Mouse (Mus musculus) hindbrain, embryonic 10.5 days (tissue): Measurements from ENCODE around the gene Prkag2. TPM values are rescaled to one million over a fixed set of nuclear protein-coding genes. Genes with fewer than 3 reads are reported as not detected.
A peak's percentile ranks its signal among the peaks of the same experiment; 100 is the strongest.

Experiments used
- DNase-seq: peaks from one replicate; pipeline ENCODE4 v3.0.0-alpha.2; 2017; ENCODE audit warnings: low spot score
- H3K27ac ChIP-seq: fragments of 300-500 bp; sonication (generic); 2 replicates; pipeline ENCODE4 v1.5.1; 2016; ENCODE audit warnings: mild to moderate bottlenecking, moderate library complexity
- H3K27me3 ChIP-seq: fragments of 300-500 bp; sonication (generic); 2 replicates; pipeline ENCODE4 v1.6.1; 2016; ENCODE audit warnings: mild to moderate bottlenecking; ENCODE audit not compliant: poor library complexity, insufficient read depth, severe bottlenecking
- H3K36me3 ChIP-seq: fragments of 300-500 bp; sonication (generic); 2 replicates; pipeline ENCODE4 v1.6.1; 2016; ENCODE audit warnings: mild to moderate bottlenecking, moderate library complexity
- H3K4me1 ChIP-seq: fragments of 300-500 bp; sonication (generic); replicated peaks from 2 replicates; pipeline ENCODE4 v1.6.1; 2016; ENCODE audit warnings: mild to moderate bottlenecking
- H3K4me3 ChIP-seq: fragments of 300-500 bp; sonication (generic); 2 replicates; pipeline ENCODE4 v1.5.1; 2016; ENCODE audit warnings: mild to moderate bottlenecking, moderate library complexity
- H3K9me3 ChIP-seq: fragments of 300-500 bp; sonication (generic); 2 replicates; pipeline ENCODE4 v1.6.1; 2016; ENCODE audit warnings: mild to moderate bottlenecking, moderate library complexity
- WGBS: fragments of 180-500 bp; shearing (Covaris S2); methylation state at CpG from one replicate; pipeline ENCODE4 v1.1.7; 2016; 5-methylcytosine and 5-hydroxymethylcytosine counted together
- polyA plus RNA-seq: library from polyadenylated mRNA; unstranded; fragments of >200 nt; fragmentation: Nextera tagmentation; extraction: Ambion mirVana; gene quantifications from 2 replicates; pipeline ENCODE4 v1.2.1, GENCODE M21; 2016

Gene Prkag2
- polyA plus RNA-seq, 1 experiment from 2014 or later, result 46.3 TPM

DNA sequence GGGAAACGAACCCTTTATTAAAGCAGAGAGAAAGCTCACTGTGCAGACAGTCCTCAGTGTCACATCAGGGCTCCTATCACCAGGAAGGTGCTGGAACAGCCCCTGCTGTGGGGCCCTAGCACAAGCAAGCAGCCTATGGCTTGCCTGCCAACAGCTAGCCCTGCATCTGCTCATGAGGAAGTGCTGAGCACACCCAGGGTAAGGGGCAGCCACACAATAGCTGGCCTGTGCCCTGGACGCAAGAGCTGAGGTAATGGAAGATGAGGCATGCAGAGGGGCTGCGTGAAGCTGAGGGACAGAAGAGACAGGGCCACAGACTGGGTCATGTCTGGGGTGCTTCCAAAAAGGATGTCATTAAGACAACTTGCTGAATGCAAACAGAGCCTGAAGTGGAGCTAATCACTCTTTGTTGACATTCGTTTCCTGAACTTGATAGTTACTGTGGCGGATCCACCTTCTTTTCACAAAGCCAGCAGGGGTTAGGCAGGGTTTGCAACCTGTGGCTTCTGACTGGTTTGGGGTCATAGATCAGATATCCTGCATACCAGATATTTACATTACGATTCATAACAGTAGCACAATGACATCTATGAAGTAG lies 94.8 kb downstream of the Prkag2 start:
- no peak for DNase-seq
- WGBS, result 23% methylated on average over 6 of the region's 6 CpGs
- peak overlapping the region; percentile 59; the same call in 1 of the 2 replicates for H3K27ac ChIP-seq
- H3K27me3 ChIP-seq, result peaks cover 31% of the 10 kb centered on the region
- peaks cover 52% of the 10 kb centered on the region for H3K4me1 ChIP-seq
- H3K4me3 ChIP-seq, result no peak overlapping the region
- H3K36me3 ChIP-seq, result no peaks in the 10 kb centered on the region
- no peaks in the 10 kb centered on the region for H3K9me3 ChIP-seq

- Histone ChIP-seq H3K4me3 (no peak overlapping the region), H3K27ac (no peak overlapping the region), H3K27me3 (no peaks in the 10 kb centered on the region), H3K9me3 (no peaks in the 10 kb centered on the region), H3K4me1 (peaks cover 48% of the 10 kb centered on the region), H3K36me3 (no peaks in the 10 kb centered on the region)
- WGBS, result 64% methylated on average over 8 of the region's 8 CpGs
- DNase-seq, result no peak
Observed at GRCm38 (mm10) chr5:25001391-25001794, 99.0 kb downstream of the Prkag2 start.

DNA sequence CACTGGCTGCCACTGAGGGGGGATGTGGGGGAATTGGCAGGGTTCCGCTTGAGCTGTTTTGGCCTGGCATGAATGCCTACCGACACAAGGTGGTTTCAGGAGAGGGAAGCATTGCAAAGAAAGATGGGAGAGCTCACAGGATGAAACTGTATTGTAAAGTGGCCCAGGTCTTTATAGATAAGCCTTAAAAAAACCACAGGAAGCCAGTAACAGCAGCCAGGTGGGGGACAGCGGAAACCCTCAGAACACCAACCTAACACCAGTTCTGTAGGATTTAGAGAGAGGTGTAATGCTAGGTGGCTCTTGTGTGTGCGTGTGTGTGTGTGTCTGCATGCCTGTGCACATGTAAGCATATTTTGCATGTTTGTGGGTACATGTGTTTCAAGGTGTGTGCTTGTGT lies 101.1 kb downstream of the Prkag2 start:
- 72% methylated on average over 4 of the region's 4 CpGs for WGBS
- no peaks in the 10 kb centered on the region for H3K9me3 ChIP-seq
- H3K4me1 ChIP-seq, result peaks cover 45% of the 10 kb centered on the region
- no peak for DNase-seq
- H3K27me3 ChIP-seq, result no peaks in the 10 kb centered on the region
- H3K27ac ChIP-seq, result no peak overlapping the region
- no peaks in the 10 kb centered on the region for H3K36me3 ChIP-seq
- H3K4me3 ChIP-seq, result no peak overlapping the region

- Histone ChIP-seq H3K4me3 (no peak overlapping the region), H3K27me3 (no peaks in the 10 kb centered on the region), H3K4me1 (peaks cover 42% of the 10 kb centered on the region), H3K36me3 (no peaks in the 10 kb centered on the region), H3K27ac (peak overlapping the region; percentile 40; the same call in 1 of the 2 replicates), H3K9me3 (no peaks in the 10 kb centered on the region)
- WGBS, result 72% methylated on average over 13 of the region's 13 CpGs
- DNase-seq, result no peak
Observed at GRCm38 (mm10) chr5:24995576-24996100, 104.8 kb downstream of the Prkag2 start.

- H3K36me3 ChIP-seq, result no peaks in the 10 kb centered on the region
- H3K27me3 ChIP-seq, result no peaks in the 10 kb centered on the region
- WGBS, result 79% methylated on average over 3 of the region's 3 CpGs
- DNase-seq, result no peak
- H3K9me3 ChIP-seq, result no peaks in the 10 kb centered on the region
- H3K4me3 ChIP-seq, result no peak overlapping the region
- no peak overlapping the region for H3K27ac ChIP-seq
- peaks cover 28% of the 10 kb centered on the region for H3K4me1 ChIP-seq
Observed at GRCm38 (mm10) chr5:24993190-24993589, 107.3 kb downstream of the Prkag2 start.

- no peak for DNase-seq
- Histone ChIP-seq H3K9me3 (no peaks in the 10 kb centered on the region), H3K27me3 (no peaks in the 10 kb centered on the region), H3K36me3 (no peaks in the 10 kb centered on the region), H3K27ac (no peak overlapping the region), H3K4me3 (no peak overlapping the region), H3K4me1 (peaks cover 35% of the 10 kb centered on the region)
- 68% methylated on average over 1 of the region's 1 CpGs for WGBS
Observed at GRCm38 (mm10) chr5:24991575-24991974, 108.9 kb downstream of the Prkag2 start.

DNA sequence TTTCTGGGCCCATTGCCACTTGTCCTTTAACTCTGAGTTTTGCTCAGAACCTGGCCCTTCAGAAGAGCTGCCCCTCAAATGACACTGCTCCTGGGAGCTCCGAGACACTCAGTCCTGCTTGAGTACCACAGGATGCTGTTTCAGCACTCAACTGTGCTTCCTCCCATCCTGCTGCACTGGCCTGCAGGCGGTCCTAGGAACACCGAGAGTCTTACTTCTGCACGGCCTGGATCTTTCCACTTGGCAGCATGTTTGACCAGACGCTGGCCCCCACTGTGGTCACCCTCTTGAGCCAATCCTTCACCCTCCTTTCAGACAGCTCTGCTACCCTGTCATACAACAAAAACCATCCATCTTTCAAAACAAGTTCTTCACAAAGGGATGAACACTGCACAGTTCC lies 110.0 kb downstream of the Prkag2 start:
- no peak overlapping the region for H3K27ac ChIP-seq

GRCm38 (mm10) chr5:24989683-24990082 lies 110.8 kb downstream of the Prkag2 start:
- H3K9me3 ChIP-seq, result no peaks in the 10 kb centered on the region
- no peaks in the 10 kb centered on the region for H3K27me3 ChIP-seq
- no peak overlapping the region for H3K27ac ChIP-seq
- WGBS, result 61% methylated on average over 3 of the region's 3 CpGs
- peaks cover 40% of the 10 kb centered on the region for H3K4me1 ChIP-seq
- H3K4me3 ChIP-seq, result no peak overlapping the region
- no peak for DNase-seq
- H3K36me3 ChIP-seq, result no peaks in the 10 kb centered on the region

More for the DNA sequence above, 110.0 kb downstream of the Prkag2 start:
- Histone ChIP-seq H3K27me3 (no peaks in the 10 kb centered on the region), H3K4me3 (no peak overlapping the region), H3K4me1 (peaks cover 38% of the 10 kb centered on the region), H3K9me3 (no peaks in the 10 kb centered on the region), H3K36me3 (no peaks in the 10 kb centered on the region)
- WGBS, result 54% methylated on average over 5 of the region's 5 CpGs
- no peak for DNase-seq

- no peaks in the 10 kb centered on the region for H3K9me3 ChIP-seq
- H3K36me3 ChIP-seq, result no peaks in the 10 kb centered on the region
- no peak overlapping the region for H3K27ac ChIP-seq
- H3K27me3 ChIP-seq, result no peaks in the 10 kb centered on the region
- WGBS, result 30% methylated on average over 2 of the region's 2 CpGs
- no peak overlapping the region for H3K4me3 ChIP-seq
- peaks cover 60% of the 10 kb centered on the region for H3K4me1 ChIP-seq
- DNase-seq, result no peak
Observed at GRCm38 (mm10) chr5:24986956-24987355, 113.5 kb downstream of the Prkag2 start.

DNA sequence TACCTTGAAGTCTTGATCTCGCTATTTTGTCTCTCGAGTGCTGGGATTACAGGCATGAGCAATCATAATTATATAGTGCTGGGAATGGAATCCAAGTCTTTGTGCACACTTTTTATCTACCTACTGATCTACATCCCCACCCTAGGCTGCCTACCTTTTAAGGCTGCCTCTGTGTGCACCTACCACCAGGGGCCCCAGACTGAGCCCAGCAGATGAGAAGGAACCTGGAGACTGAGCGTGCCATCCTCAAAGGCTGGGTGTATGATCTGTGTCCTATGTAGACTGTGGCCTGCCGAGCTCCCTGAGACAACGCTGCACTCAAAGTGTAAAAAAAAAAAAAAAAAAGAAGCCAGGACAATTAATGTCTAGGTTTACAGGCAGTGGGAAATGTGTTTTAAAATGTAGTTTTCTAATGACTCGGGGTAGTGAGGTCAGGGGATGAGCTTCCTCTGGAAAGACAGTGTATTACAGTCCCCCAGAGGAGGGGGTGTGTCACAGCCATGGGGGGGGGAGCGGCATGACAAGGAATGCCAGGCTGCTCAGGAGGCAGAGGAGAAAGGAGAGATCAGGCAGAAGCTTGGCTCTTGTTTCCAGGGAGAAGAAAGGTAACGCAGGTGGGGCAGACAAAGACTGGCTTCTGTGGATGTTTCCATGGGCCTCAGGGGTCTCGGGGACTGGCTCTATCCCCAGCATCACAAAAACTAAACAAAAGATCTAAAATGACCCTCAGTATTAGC lies 114.1 kb downstream of the Prkag2 start:
- WGBS, result 57% methylated on average over 9 of the region's 9 CpGs
- peaks cover 60% of the 10 kb centered on the region for H3K4me1 ChIP-seq
- DNase-seq, result no peak
- H3K36me3 ChIP-seq, result no peaks in the 10 kb centered on the region
- H3K9me3 ChIP-seq, result no peaks in the 10 kb centered on the region
- no peak overlapping the region for H3K4me3 ChIP-seq
- no peak overlapping the region for H3K27ac ChIP-seq
- no peaks in the 10 kb centered on the region for H3K27me3 ChIP-seq

- no peaks in the 10 kb centered on the region for H3K27me3 ChIP-seq
- H3K27ac ChIP-seq, result peak overlapping the region; percentile 23; the same call in 1 of the 2 replicates
- H3K9me3 ChIP-seq, result no peaks in the 10 kb centered on the region
- no peak overlapping the region for H3K4me3 ChIP-seq
- peaks cover 56% of the 10 kb centered on the region for H3K4me1 ChIP-seq
- WGBS, result 80% methylated on average over 11 of the region's 11 CpGs
- no peaks in the 10 kb centered on the region for H3K36me3 ChIP-seq
- DNase-seq, result no peak
Observed at GRCm38 (mm10) chr5:24985434-24986176, 114.8 kb downstream of the Prkag2 start.

GRCm38 (mm10) chr5:24984157-24984556 lies 116.3 kb downstream of the Prkag2 start:
- WGBS, result 79% methylated on average over 1 of the region's 1 CpGs
- H3K4me1 ChIP-seq, result peaks cover 61% of the 10 kb centered on the region
- no peak overlapping the region for H3K27ac ChIP-seq

DNA sequence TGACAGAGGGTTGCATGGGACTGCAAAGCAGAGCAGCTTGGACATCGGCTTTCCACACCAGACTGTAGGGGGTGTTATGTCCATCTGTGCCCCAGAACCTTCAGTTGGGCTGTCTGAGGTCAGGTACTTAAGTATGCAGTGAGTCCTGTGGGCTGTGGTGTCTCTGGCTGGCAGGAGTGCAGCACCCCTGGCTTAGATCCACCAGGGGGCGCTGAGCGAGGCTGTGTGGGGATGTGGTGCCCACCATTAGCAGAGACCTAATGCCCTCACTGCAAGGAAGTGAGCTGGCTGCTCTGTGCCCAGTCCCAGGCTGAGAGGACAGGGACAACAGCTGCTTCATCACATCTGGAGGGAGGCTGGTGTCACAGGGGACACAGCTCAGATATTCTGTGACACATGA lies 116.9 kb downstream of the Prkag2 start:
- Histone ChIP-seq H3K9me3 (no peaks in the 10 kb centered on the region), H3K4me1 (peaks cover 67% of the 10 kb centered on the region), H3K27ac (no peak overlapping the region), H3K36me3 (no peaks in the 10 kb centered on the region), H3K4me3 (no peak overlapping the region), H3K27me3 (no peaks in the 10 kb centered on the region)
- DNase-seq, result peak; percentile 69
- 14% methylated on average over 3 of the region's 3 CpGs for WGBS

More at GRCm38 (mm10) chr5:24984157-24984556, 116.3 kb downstream of the Prkag2 start:
- no peak for DNase-seq
- Histone ChIP-seq H3K9me3 (no peaks in the 10 kb centered on the region), H3K27me3 (no peaks in the 10 kb centered on the region), H3K4me3 (no peak overlapping the region), H3K36me3 (no peaks in the 10 kb centered on the region)
